Mouse (Mus musculus) G1E (cell line): ENCODE measurements around the gene Trank1.

Experiments
- CTCF ChIP-seq: IDR thresholded peaks from 2 replicates; pipeline ENCODE4 v1.5.1; 2012; ENCODE audit warnings: low read depth, low read length, inconsistent platforms, mixed read lengths
- GATA1 ChIP-seq: IDR thresholded peaks from 2 replicates; pipeline ENCODE4 v1.6.1; 2012; ENCODE audit warnings: borderline replicate concordance, low read length, inconsistent platforms, mixed read lengths
- GATA2 ChIP-seq: IDR thresholded peaks from 2 replicates; pipeline ENCODE4 v1.6.1; 2012; ENCODE audit warnings: low read depth, low read length, inconsistent platforms, borderline replicate concordance
- POLR2AphosphoS5 ChIP-seq: IDR thresholded peaks from 2 replicates; pipeline ENCODE4 v1.6.1; 2012; ENCODE audit warnings: low read depth, low read length, inconsistent platforms; ENCODE audit not compliant: insufficient replicate concordance
- TAL1 ChIP-seq: conservative IDR thresholded peaks from 2 replicates; pipeline ENCODE4 v1.6.1; 2012; ENCODE audit warnings: low read depth, low read length, inconsistent platforms, mixed read lengths

DNA sequence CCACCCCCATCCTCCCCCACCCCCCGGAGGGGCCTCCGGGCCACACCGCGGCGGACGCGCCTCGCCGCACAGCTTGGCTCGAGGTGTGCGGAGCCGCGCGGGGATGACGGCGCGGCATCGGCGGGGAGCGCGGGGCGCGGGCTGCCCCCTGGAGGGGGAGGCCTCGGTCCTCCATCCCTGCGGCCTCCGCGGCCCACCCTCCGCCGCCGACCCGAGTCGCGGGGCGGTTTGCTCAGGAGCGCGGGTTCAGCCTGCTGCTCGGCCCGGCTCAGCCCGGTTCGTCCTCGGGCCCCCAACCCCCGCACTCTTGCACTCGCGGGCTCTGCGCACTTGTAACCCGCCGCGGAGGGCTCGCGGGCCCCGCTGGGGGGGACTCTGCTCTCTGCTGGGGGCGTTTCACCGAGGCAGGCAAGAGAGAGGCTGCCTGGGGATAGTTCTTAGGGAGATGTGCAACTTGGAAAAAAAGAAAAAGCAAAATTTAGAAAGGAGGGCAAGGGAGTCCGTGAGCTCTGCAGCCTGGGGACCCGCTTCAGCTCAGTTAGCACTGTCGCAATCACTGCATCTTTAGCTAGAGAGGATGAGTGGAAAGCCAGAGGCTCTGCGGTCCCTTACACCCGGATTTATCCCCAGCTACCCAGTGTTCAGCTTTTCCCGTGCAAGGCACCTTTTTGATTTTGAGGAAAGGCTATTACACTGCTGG is 1.1 kb downstream of the Trank1 start:
- TF ChIP-seq CTCF (no peak), POLR2AphosphoS5 (no peak), GATA1 (no peak), GATA2 (no peak), TAL1 (no peak)
